Mouse (Mus musculus) c-Kit-negative CD71-positive TER-119-positive erythroid progenitor cells, embryonic 14.5 days (primary cell): ENCODE data around the gene Igsf9.

Experiments
- DNase-seq: peaks from one replicate; pipeline ENCODE4 v3.0.0-alpha.2; 2013; ENCODE audit warnings: low read depth, low spot score

Gene Igsf9

GRCm38 (mm10) chr1:172496030-172496429 lies 14.4 kb downstream of the Igsf9 start:
- DNase-seq: no peak

DNA sequence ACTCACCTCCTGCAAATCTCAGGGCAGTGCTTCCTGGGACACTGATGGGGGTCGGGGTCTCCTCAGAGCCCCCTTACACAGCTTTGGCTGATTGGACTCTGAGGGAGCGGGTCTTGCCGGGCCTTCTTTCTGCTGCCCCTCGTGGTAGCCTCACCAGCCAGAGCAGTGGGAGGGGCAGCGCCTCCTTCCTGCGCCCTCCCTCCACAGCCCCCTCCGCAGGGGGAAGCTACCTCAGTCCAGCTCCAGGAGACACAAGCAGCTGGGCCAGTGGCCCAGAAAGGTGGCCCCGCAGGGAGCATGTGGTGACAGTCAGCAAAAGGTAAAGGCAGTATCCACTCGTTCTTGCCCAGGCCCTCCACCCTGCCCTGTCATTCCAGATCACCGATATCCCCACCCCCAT lies 15.8 kb downstream of the Igsf9 start:
- no peak for DNase-seq

- no peak for DNase-seq
These were observed 18.3 kb downstream of the Igsf9 start, which contains the start of gene Tagln2 for GRCm38 (mm10) chr1:172499765-172500441. Gene Tagln2, plus strand, starts transcription at chr1:172500047.

- DNase-seq: no peak
These were observed 19.1 kb downstream of the Igsf9 start for GRCm38 (mm10) chr1:172500451-172501370.

DNA sequence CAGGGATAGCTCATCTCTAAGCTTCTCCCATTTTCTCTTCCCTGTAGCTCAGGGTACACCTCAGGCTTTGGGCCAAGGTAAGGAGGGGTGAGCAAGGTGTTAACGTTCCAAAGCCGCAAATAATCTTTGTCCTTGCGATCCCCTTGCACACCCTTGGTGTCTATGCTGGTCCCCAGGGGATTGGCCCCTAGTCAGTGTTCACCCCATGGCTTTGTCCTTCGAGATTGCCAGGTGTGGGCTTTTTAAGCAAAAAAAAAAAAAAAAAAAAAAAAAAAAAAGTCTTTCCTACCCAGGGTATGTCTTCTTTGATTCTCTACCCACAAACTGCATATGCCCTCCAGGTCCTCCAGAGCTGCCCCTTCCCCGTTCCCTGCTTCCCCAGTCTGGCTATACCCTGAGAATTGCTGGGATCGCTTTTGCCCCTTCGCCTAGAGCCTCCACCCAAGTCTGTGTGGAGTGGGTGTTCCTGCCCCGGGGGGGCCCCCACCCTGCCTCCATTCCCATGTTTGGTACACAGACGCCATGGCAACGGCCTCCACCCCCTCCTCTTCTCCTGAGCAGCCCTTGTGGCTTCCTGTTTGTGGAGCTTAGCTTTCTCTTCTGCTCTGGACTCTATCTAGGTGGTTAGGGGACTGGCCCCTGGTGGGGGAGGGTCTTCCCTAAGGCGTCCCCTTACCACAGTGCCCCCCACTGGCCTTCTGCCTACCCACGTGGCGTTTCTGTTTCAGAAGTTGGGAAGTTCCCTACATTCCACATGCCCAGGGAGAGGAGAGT lies 20.0 kb downstream of the Igsf9 start:
- DNase-seq: no peak

DNA sequence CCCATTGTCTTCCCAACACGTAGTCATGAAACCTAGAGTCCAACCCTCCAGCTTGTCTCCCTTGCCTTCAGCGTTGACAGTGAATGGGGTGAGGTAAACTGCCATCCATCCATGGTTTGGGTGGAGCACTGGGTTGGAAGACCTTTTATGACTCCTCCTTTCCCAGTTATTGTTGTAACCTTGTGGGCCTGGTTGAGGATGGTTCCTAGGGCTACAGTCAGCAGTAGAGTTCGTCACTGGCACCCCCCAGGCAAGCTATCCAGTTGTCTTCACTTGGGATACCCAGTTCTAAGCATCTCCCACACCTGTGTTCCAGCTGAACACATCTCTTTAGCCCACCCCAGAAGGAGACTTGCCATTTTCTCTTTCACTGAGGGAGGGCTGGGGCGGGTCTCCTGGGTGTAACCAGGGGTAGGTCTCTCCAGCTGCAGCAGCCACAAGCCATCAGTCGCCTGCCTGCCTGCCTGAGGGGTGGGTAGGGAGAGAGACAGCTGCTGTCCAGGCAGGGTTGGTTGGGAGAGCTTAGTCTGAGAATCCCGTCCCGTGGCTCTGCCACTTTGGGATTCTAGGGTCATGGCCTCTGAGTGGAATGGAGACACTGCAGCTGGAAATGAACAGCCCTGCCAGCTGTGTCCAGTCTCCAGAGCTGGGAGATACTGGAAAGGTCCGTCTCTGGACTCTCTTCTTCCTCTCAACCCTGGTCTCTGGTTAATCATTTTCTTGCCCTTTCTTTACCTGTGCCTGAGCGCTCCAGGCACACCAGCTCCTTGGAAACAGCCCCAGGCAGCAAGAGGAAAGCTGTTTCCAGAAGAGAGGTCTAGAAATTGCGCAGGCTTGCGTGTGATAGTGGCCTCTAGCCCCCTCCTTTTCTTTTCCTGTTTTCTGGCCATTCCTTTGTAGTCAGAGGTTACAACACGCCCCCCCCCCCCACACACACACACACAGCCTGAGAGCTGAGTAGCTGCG lies 20.8 kb downstream of the Igsf9 start:
- no peak for DNase-seq

DNA sequence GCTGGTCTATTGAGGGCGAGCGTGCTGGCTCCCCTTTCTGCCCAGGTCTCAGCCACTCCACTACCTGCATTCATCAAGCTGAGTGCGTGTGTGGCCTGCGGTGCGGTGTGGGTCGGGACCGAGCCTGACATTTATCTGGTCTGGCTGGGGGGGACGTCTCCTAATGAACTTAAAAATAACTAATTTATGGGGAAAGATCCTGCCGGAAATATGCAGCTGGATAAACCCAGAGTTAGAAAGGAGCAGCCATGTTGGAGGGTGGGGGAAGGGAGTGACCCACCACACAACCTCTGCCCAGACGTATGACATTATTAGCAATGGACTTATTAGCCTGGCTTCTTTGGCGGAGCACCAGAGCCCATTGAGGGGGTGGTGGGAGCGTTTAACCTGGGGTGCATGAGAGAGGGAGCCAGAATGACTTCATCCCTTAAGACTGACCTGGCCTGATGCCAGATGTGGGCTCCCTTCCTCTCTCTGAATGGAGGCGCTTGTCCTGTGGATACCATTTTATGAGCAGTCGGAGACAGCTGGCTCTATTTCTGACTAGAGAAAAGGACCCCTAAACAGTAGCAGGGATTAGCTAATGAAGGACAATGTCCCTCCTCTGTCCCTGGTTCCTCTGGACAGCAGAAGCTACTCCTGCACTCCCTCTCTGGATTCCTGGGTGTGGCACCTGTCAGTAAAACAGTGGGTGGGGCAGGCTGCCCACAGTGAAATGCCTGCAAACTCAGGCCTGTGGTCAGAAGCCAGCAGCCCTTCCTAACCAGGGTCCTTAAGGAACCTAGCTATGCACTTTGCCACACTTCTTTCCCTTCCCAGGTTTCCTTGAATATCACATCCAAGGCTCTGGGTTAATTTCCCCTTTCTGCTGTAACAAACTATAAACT lies 21.8 kb downstream of the Igsf9 start:
- no peak for DNase-seq

GRCm38 (mm10) chr1:172504756-172505155 lies 23.2 kb downstream of the Igsf9 start:
- no peak for DNase-seq

DNA sequence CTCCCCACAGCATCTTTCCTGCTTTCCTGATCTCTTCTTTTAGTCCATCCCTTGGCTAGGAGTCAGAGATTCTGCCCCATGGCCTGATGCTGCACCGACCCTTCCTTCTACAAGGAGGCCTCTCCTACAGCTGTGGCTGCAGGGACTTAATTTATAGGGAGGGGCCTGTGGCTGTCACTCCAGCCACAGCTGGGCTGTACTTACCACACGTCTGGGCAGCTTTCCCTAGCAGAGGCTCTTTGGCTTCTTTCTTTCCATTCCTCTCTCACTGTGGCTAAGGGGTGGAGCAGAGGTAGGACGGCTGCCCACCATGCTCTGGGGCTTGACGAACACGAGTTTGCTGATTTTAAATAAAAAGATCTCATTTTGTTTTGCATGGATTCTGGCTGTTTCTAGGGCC lies 25.4 kb downstream of the Igsf9 start:
- DNase-seq: no peak

DNA sequence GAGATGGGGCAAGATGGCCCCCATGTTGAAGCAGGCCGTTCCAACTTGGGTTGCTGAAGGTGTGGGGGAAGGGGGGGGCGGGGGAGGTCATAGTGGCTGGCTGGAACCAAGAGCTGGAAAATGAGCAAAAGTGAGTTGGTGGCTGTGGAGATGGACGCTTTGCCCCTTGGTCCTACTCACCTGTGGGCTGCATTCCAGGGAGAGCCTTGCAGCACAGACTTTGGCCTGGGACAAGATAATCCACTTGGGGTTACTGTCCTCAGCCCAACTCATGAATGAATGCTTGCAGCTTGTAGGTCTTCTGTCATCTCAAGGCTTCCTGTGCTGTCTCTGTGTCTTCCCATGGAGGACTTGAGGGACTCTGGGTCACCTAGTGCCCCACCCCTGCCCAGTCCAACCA lies 26.1 kb downstream of the Igsf9 start:
- no peak for DNase-seq

- DNase-seq: no peak
These were observed 26.6 kb downstream of the Igsf9 start for GRCm38 (mm10) chr1:172508172-172508571.

GRCm38 (mm10) chr1:172509235-172509634 lies 27.6 kb downstream of the Igsf9 start:
- DNase-seq: no peak

DNA sequence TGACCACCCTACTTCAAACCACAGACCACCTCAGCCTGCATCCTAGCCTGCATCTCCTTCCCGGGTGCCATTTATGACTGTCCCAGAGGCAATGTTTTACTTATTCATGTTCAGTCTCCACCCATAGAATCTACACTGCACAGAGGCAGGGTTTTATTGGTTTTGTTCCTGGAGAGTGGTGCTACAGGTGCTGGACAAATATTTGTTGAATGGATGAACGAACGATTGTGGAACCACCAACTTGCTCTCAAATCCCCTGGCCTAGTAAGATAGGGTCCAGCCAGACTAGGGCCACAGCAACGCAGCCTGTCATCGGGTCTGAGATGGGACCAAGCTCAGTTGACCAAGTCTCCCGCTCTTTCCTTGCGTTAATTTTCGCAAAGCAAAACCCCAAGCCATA lies 28.4 kb downstream of the Igsf9 start:
- DNase-seq: no peak

GRCm38 (mm10) chr1:172510421-172510972 lies 28.9 kb downstream of the Igsf9 start:
- DNase-seq: no peak

DNA sequence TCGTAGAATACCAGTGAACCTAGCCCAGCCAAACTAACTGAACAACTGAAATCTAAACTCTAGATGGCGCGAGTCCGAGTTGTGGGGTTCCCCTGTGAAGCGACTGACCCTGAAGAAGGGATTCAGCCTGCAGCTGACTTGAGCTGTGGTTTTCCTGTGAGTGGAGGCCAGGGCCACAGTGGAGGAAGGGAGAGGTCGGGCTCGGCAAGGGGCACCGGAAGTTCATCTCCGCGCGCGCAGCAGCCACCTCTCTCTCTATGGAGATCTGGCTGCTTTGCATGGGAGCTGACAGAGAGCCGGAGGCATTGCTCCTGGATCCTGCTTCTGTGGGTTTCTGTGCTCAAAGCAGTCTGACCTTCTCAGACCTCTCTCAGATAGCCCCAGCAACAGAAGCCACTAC lies 31.4 kb downstream of the Igsf9 start:
- no peak for DNase-seq

- no peak for DNase-seq
These were observed 32.1 kb downstream of the Igsf9 start for GRCm38 (mm10) chr1:172513525-172514212.

DNA sequence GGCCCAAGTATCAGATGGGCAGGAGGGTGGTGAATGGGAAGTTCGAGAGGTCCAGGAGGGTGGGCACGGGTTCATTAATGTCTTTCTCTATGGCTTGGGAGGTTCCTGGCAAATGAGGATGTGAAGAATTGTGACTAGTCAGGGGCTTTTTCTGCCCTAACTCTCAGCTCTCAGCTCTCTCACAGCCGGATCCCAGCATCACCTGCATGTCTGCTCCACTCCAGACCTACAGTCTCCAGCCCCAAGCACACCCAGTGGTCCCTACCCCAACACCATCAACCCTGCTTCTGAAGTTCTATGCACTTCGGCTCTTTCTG lies 32.6 kb downstream of the Igsf9 start:
- no peak for DNase-seq

DNA sequence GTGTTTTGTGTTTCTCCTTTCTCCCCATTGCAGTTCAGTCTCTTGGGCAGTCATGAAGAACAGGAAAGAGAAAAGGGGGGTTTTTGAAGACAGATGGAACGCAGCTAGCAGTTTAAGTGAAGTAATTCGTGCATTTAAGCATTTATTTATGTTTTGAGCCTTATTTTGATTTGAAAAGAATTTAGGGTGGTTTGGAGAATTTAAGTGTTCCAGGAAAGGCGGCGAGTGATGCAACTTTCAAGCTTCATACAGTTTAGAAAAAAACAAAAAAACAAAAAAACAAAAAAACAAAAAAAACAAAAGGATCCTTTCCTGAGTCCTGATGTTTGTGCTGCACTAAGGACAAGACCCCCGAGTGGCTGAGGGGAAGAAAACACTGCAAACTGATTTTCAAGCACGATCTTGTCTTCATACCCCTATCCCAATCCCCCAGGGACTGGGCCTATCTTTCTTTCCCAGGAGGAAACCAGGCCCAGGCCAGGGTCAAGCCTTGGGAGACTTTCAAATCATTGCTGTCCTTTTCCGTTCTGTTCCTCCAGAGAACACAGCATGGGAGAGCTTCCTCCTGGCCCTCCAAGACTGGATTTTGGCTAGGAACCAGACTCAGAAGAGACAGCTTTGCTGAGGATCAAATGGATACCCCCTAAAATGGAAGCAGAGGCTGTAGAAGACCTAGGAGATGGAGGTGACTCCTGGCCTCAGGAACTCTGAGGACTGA lies 33.1 kb downstream of the Igsf9 start:
- DNase-seq: no peak

GRCm38 (mm10) chr1:172515396-172515795 lies 33.8 kb downstream of the Igsf9 start:
- DNase-seq: no peak
